Mouse (Mus musculus): ENCODE measurements around the gene Tmprss3. TPM values are rescaled to one million over a fixed set of nuclear protein-coding genes. Genes with fewer than 3 reads are reported as not detected.

The Tmprss3 gene
- total and polyA plus RNA-seq, 3 experiments, result 0.08 to 0.11 TPM; not detected in 1

GRCm38 (mm10) chr17:31181490-31181889 is 17.3 kb downstream of the Tmprss3 start:
- no peak overlapping the region for H3K9ac ChIP-seq (ENCODE audit: control insufficient read depth, low read depth, low read length, poor library complexity, severe bottlenecking)
- no peak for DNase-seq (ENCODE audit: low read depth, low spot score)
- H3K36me3 ChIP-seq (ENCODE audit: control insufficient read depth in 1 of 2, insufficient read depth in 2 of 2, low read length in 2 of 2), result no peaks in the 10 kb centered on the region
- no peaks in the 10 kb centered on the region for H3K9me3 ChIP-seq (replicated peaks; ENCODE audit: insufficient read depth, low read length)
- no peaks in the 10 kb centered on the region for H3K79me2 ChIP-seq (ENCODE audit: control insufficient read depth, insufficient read depth, low read length, poor library complexity)
- H3K4me1 ChIP-seq (ENCODE audit: control insufficient read depth in 1 of 2, insufficient read depth in 2 of 2, low read length in 2 of 2), result 0 out of 4 replicates have a peak, but pooled peaks cover 0 to 5% of the 10 kb centered on the region in 2 experiments
- TF ChIP-seq GATA1 (IDR thresholded peaks at IDR 0.05; ENCODE audit: low read depth, low read length), result no peak
- no peak for TF ChIP-seq MAFK (IDR thresholded peaks at IDR 0.05; ENCODE audit: borderline replicate concordance, low read depth, low read length)
- peak; percentile 60; the same call in 1 of the 2 replicates for TF ChIP-seq USF1 (IDR thresholded peaks at IDR 0.05; ENCODE audit: low read depth, low read length)
- TF ChIP-seq HCFC1 (IDR thresholded peaks at IDR 0.05; ENCODE audit: low read depth, low read length), result no peak
- H3K27ac ChIP-seq (ENCODE audit: control insufficient read depth, low read depth, low read length), result no peak overlapping the region
- no peak overlapping the region for H3K4me3 ChIP-seq (ENCODE audit: control insufficient read depth in 1 of 2, insufficient read depth in 1 of 2, low read depth in 2 of 2, low read length in 2 of 2)
- H3K27me3 ChIP-seq (ENCODE audit: control insufficient read depth in 1 of 2, insufficient read depth in 2 of 2, low read length in 2 of 2), result no peaks in the 10 kb centered on the region; a peak in 1 of 4 replicates

GRCm38 (mm10) chr17:31176321-31176720 is 22.5 kb downstream of the Tmprss3 start:
- DNase-seq (ENCODE audit: low read depth, low spot score), result no peak
- Histone ChIP-seq H3K4me1 (ENCODE audit: control insufficient read depth in 1 of 2, insufficient read depth in 2 of 2, low read length in 2 of 2) (0 out of 4 replicates have a peak, but pooled peaks cover 0 to 2% of the 10 kb centered on the region in 2 experiments), H3K27me3 (ENCODE audit: control insufficient read depth in 1 of 2, insufficient read depth in 2 of 2, low read length in 2 of 2) (no peaks in the 10 kb centered on the region; a peak in 3 of 4 replicates), H3K79me2 (ENCODE audit: control insufficient read depth, insufficient read depth, low read length, poor library complexity) (no peaks in the 10 kb centered on the region), H3K9ac (ENCODE audit: control insufficient read depth, low read depth, low read length, poor library complexity, severe bottlenecking) (no peak overlapping the region), H3K36me3 (ENCODE audit: control insufficient read depth in 1 of 2, insufficient read depth in 2 of 2, low read length in 2 of 2) (no peaks in the 10 kb centered on the region), H3K9me3 (replicated peaks; ENCODE audit: insufficient read depth, low read length) (no peaks in the 10 kb centered on the region), H3K4me3 (ENCODE audit: control insufficient read depth in 1 of 2, insufficient read depth in 1 of 2, low read depth in 2 of 2, low read length in 2 of 2) (no peak overlapping the region), H3K27ac (ENCODE audit: control insufficient read depth, low read depth, low read length) (no peak overlapping the region)
- TF ChIP-seq SMC3 (IDR thresholded peaks at IDR 0.05; ENCODE audit: low read depth, low read length) (no peak), MYC (IDR thresholded peaks at IDR 0.05; ENCODE audit: low read depth, low read length) (no peak), MAX (IDR thresholded peaks at IDR 0.05; ENCODE audit: low read length) (no peak), POLR2A (IDR thresholded peaks at IDR 0.05; ENCODE audit: control insufficient read depth in 1 of 2, insufficient read depth in 1 of 2, low read depth in 1 of 2, low read length in 2 of 2, poor library complexity in 1 of 2) (no peak), CHD2 (IDR thresholded peaks at IDR 0.05; ENCODE audit: low read length) (no peak), MEF2A (IDR thresholded peaks at IDR 0.05; ENCODE audit: extremely low read depth, insufficient replicate concordance, low read depth, low read length, poor library complexity, severe bottlenecking) (no peak)

- DNase-seq (ENCODE audit: low read depth, low spot score), result no peak
- Histone ChIP-seq H3K4me1 (ENCODE audit: control insufficient read depth in 1 of 2, insufficient read depth in 2 of 2, low read length in 2 of 2) (no peaks in the 10 kb centered on the region), H3K9me3 (replicated peaks; ENCODE audit: insufficient read depth, low read length) (no peaks in the 10 kb centered on the region), H3K79me2 (ENCODE audit: control insufficient read depth, insufficient read depth, low read length, poor library complexity) (no peaks in the 10 kb centered on the region), H3K27ac (ENCODE audit: control insufficient read depth, low read depth, low read length) (no peak overlapping the region), H3K9ac (ENCODE audit: control insufficient read depth, low read depth, low read length, poor library complexity, severe bottlenecking) (no peak overlapping the region), H3K4me3 (ENCODE audit: control insufficient read depth in 1 of 2, insufficient read depth in 1 of 2, low read depth in 2 of 2, low read length in 2 of 2) (no peak overlapping the region), H3K27me3 (ENCODE audit: control insufficient read depth in 1 of 2, insufficient read depth in 2 of 2, low read length in 2 of 2) (peaks cover 2 to 4% of the 10 kb centered on the region in 2 experiments), H3K36me3 (ENCODE audit: control insufficient read depth in 1 of 2, insufficient read depth in 2 of 2, low read length in 2 of 2) (no peaks in the 10 kb centered on the region)
- TF ChIP-seq POLR2AphosphoS5 (IDR thresholded peaks at IDR 0.05; ENCODE audit: borderline replicate concordance, low read depth, low read length), result no peak
- TF ChIP-seq BHLHE40 (IDR thresholded peaks at IDR 0.05; ENCODE audit: borderline replicate concordance, low read depth, low read length), result no peak
- TF ChIP-seq USF1 (IDR thresholded peaks at IDR 0.05; ENCODE audit: low read depth, low read length), result no peak
Observed at GRCm38 (mm10) chr17:31169796-31170195, 29.0 kb downstream of the Tmprss3 start.
